Mouse (Mus musculus) C2C12 (cell line): ENCODE results near the gene Brsk2.

Experiments used
- CTCF ChIP-seq: IDR thresholded peaks from one replicate; pipeline ENCODE4 v1.5.1; 2011; ENCODE audit not compliant: control insufficient read depth, insufficient read depth, insufficient read length
- MYOD1 ChIP-seq: IDR thresholded peaks from one replicate; pipeline ENCODE4 v1.6.1; 2011; ENCODE audit warnings: low read depth; ENCODE audit not compliant: control insufficient read depth, insufficient read length

GRCm38 (mm10) chr7:141908591-141908990, 41.0 kb upstream of the Brsk2 start:
- TF ChIP-seq CTCF, result no peak
- no peak for TF ChIP-seq MYOD1
